Mouse (Mus musculus) kidney, embryonic 15.5 days (tissue): Measurements from ENCODE around the gene 4930595D18Rik. TPM values are rescaled to one million over a fixed set of nuclear protein-coding genes. Genes with fewer than 3 reads are reported as not detected.

Source experiments
- ATAC-seq: fragments of 200-750 bp; cut with Nextera tagmentation; replicated peaks from 2 replicates; pipeline ENCODE4 v1.8.0; 2017; ENCODE audit warnings: moderate TSS enrichment; ENCODE audit not compliant: low FRiP score
- H3K27ac ChIP-seq: fragments of 300-500 bp; sonication (generic); 2 replicates; pipeline ENCODE4 v1.5.1; 2015; ENCODE audit warnings: mild to moderate bottlenecking, inconsistent platforms
- H3K27me3 ChIP-seq: fragments of 300-500 bp; sonication (generic); 2 replicates; pipeline ENCODE4 v1.6.1; 2015; ENCODE audit warnings: inconsistent platforms
- H3K36me3 ChIP-seq: fragments of 300-500 bp; sonication (generic); 2 replicates; pipeline ENCODE4 v1.6.1; 2015; ENCODE audit warnings: inconsistent platforms
- H3K4me1 ChIP-seq: fragments of 300-500 bp; sonication (generic); 2 replicates; pipeline ENCODE4 v1.6.1; 2015; ENCODE audit warnings: inconsistent platforms
- H3K4me2 ChIP-seq: fragments of 300-500 bp; sonication (generic); 2 replicates; pipeline ENCODE4 v1.6.1; 2015; ENCODE audit warnings: moderate library complexity, mild to moderate bottlenecking, inconsistent platforms
- H3K4me3 ChIP-seq: fragments of 300-500 bp; sonication (generic); replicated peaks from 2 replicates; pipeline ENCODE4 v1.5.1; 2015; ENCODE audit warnings: mild to moderate bottlenecking, inconsistent platforms
- H3K9ac ChIP-seq: fragments of 300-500 bp; sonication (generic); 2 replicates; pipeline ENCODE4 v1.6.1; 2015; ENCODE audit warnings: mild to moderate bottlenecking, inconsistent platforms
- H3K9me3 ChIP-seq: fragments of 300-500 bp; sonication (generic); replicated peaks from 2 replicates; pipeline ENCODE4 v1.6.1; 2016; ENCODE audit warnings: inconsistent platforms
- WGBS: fragments of 180-500 bp; shearing (Covaris S2); methylation state at CpG from one replicate; pipeline ENCODE4 v1.1.7; 2015; ENCODE audit warnings: mixed read lengths; 5-methylcytosine and 5-hydroxymethylcytosine counted together
- polyA plus RNA-seq: library from polyadenylated mRNA; unstranded; fragments of >200 nt; fragmentation: Nextera tagmentation; extraction: Ambion mirVana; gene quantifications from 2 replicates; pipeline ENCODE4 v1.2.1, GENCODE M21; 2015

Gene 4930595D18Rik
- polyA plus RNA-seq = not detected in 2 replicates

GRCm38 (mm10) chr12:111184476-111184875, at the start of gene 4930595D18Rik:
4930595D18Rik (minus strand) TSS chr12:111184491.
- no peak within 1 kb of the TSS for H3K27ac ChIP-seq
- no peaks in the 10 kb centered on the region for H3K9me3 ChIP-seq
- no peak within 1 kb of the TSS for H3K4me2 ChIP-seq
- 76% methylated on average over 5 of the region's 5 CpGs for WGBS
- H3K9ac ChIP-seq = no peak within 1 kb of the TSS
- H3K36me3 ChIP-seq = 0 out of 2 replicates have a peak, but pooled peaks cover 3% of the 10 kb centered on the region
- H3K4me3 ChIP-seq = no peak within 1 kb of the TSS
- H3K4me1 ChIP-seq = peaks cover 6% of the 10 kb centered on the region; the same call in 1 of the 2 replicates
- H3K27me3 ChIP-seq = no peaks in the 10 kb centered on the region
- ATAC-seq = no peak

- 87% methylated on average over 4 of the region's 4 CpGs for whole genome bisulfite sequencing
- peaks cover 16% of the 10 kb centered on the region for H3K4me1 ChIP-seq
- peaks cover 20% of the 10 kb centered on the region; the same call in 1 of the 2 replicates for H3K36me3 ChIP-seq
- no peak for ATAC-seq
- no peak overlapping the region for H3K4me3 ChIP-seq
- no peak overlapping the region for H3K27ac ChIP-seq
- H3K9ac ChIP-seq = no peak overlapping the region
- no peaks in the 10 kb centered on the region for H3K9me3 ChIP-seq
- H3K4me2 ChIP-seq = no peak overlapping the region
- H3K27me3 ChIP-seq = no peaks in the 10 kb centered on the region
Observed at GRCm38 (mm10) chr12:111233798-111234197, 49.5 kb upstream of the 4930595D18Rik start.

GRCm38 (mm10) chr12:111230793-111231192, 46.5 kb upstream of the 4930595D18Rik start:
- 90% methylated on average over 2 of the region's 2 CpGs for WGBS
- no peaks in the 10 kb centered on the region for H3K27me3 ChIP-seq
- no peak overlapping the region for H3K4me3 ChIP-seq
- no peaks in the 10 kb centered on the region for H3K9me3 ChIP-seq
- no peak for ATAC-seq
- no peaks in the 10 kb centered on the region for H3K4me1 ChIP-seq
- H3K4me2 ChIP-seq = no peak overlapping the region
- H3K9ac ChIP-seq = no peak overlapping the region
- no peak overlapping the region for H3K27ac ChIP-seq
- H3K36me3 ChIP-seq = peaks cover 21% of the 10 kb centered on the region; the same call in 1 of the 2 replicates

- peaks cover 14% of the 10 kb centered on the region; the same call in 1 of the 2 replicates for H3K36me3 ChIP-seq
- no peak overlapping the region for H3K27ac ChIP-seq
- H3K4me1 ChIP-seq = no peaks in the 10 kb centered on the region
- 95% methylated on average over 5 of the region's 5 CpGs for WGBS
- ATAC-seq = no peak
- H3K4me2 ChIP-seq = no peak overlapping the region
- H3K4me3 ChIP-seq = no peak overlapping the region
- H3K9ac ChIP-seq = no peak overlapping the region
- no peaks in the 10 kb centered on the region for H3K9me3 ChIP-seq
- no peaks in the 10 kb centered on the region for H3K27me3 ChIP-seq
Observed at GRCm38 (mm10) chr12:111228488-111228887, 44.2 kb upstream of the 4930595D18Rik start.

- H3K27ac ChIP-seq = no peak overlapping the region
- H3K4me2 ChIP-seq = no peak overlapping the region
- no peak for ATAC-seq
- 72% methylated on average over 4 of the region's 4 CpGs for WGBS
- H3K9me3 ChIP-seq = no peaks in the 10 kb centered on the region
- no peaks in the 10 kb centered on the region for H3K4me1 ChIP-seq
- H3K27me3 ChIP-seq = no peaks in the 10 kb centered on the region
- no peak overlapping the region for H3K9ac ChIP-seq
- no peak overlapping the region for H3K4me3 ChIP-seq
- H3K36me3 ChIP-seq = peaks cover 25% of the 10 kb centered on the region
Observed at GRCm38 (mm10) chr12:111227410-111227809, 43.1 kb upstream of the 4930595D18Rik start.

GRCm38 (mm10) chr12:111225197-111225780, 41.0 kb upstream of the 4930595D18Rik start:
- WGBS = 72% methylated on average over 10 of the region's 10 CpGs
- Histone ChIP-seq H3K9ac (no peak overlapping the region), H3K27me3 (no peaks in the 10 kb centered on the region), H3K36me3 (peaks cover 42% of the 10 kb centered on the region), H3K4me3 (no peak overlapping the region), H3K27ac (no peak overlapping the region), H3K4me1 (no peaks in the 10 kb centered on the region), H3K4me2 (no peak overlapping the region), H3K9me3 (no peaks in the 10 kb centered on the region)
- ATAC-seq = no peak

GRCm38 (mm10) chr12:111218867-111219266, 34.6 kb upstream of the 4930595D18Rik start:
- Histone ChIP-seq H3K27ac (no peak overlapping the region), H3K36me3 (peaks cover 34% of the 10 kb centered on the region), H3K4me3 (no peak overlapping the region), H3K9me3 (0 out of 2 replicates have a peak, but pooled peaks cover 3% of the 10 kb centered on the region), H3K9ac (no peak overlapping the region), H3K4me1 (no peaks in the 10 kb centered on the region), H3K4me2 (no peak overlapping the region), H3K27me3 (no peaks in the 10 kb centered on the region)
- ATAC-seq = no peak
- WGBS = 95% methylated on average over 6 of the region's 6 CpGs

GRCm38 (mm10) chr12:111211729-111212128, 27.4 kb upstream of the 4930595D18Rik start:
- Histone ChIP-seq H3K4me3 (no peak overlapping the region), H3K27me3 (no peaks in the 10 kb centered on the region), H3K4me2 (no peak overlapping the region), H3K9me3 (no peaks in the 10 kb centered on the region), H3K36me3 (no peaks in the 10 kb centered on the region), H3K4me1 (no peaks in the 10 kb centered on the region), H3K27ac (no peak overlapping the region), H3K9ac (no peak overlapping the region)
- 83% methylated on average over 5 of the region's 5 CpGs for WGBS
- ATAC-seq = no peak

GRCm38 (mm10) chr12:111207641-111208040, 23.4 kb upstream of the 4930595D18Rik start:
- WGBS = 87% methylated on average over 3 of the region's 3 CpGs
- no peak overlapping the region for H3K27ac ChIP-seq
- H3K4me1 ChIP-seq = no peaks in the 10 kb centered on the region
- no peak overlapping the region for H3K4me2 ChIP-seq
- no peak for ATAC-seq
- H3K4me3 ChIP-seq = no peak overlapping the region
- H3K9me3 ChIP-seq = no peaks in the 10 kb centered on the region
- no peaks in the 10 kb centered on the region for H3K36me3 ChIP-seq
- H3K9ac ChIP-seq = no peak overlapping the region
- H3K27me3 ChIP-seq = no peaks in the 10 kb centered on the region

GRCm38 (mm10) chr12:111203945-111204344, 19.7 kb upstream of the 4930595D18Rik start:
- no peak for ATAC-seq
- Histone ChIP-seq H3K9ac (no peak overlapping the region), H3K4me3 (no peak overlapping the region), H3K4me2 (no peak overlapping the region), H3K4me1 (no peaks in the 10 kb centered on the region), H3K36me3 (no peaks in the 10 kb centered on the region), H3K27ac (no peak overlapping the region), H3K27me3 (no peaks in the 10 kb centered on the region), H3K9me3 (no peaks in the 10 kb centered on the region)
- 61% methylated on average over 3 of the region's 3 CpGs for WGBS

- Histone ChIP-seq H3K9me3 (no peaks in the 10 kb centered on the region), H3K4me1 (no peaks in the 10 kb centered on the region), H3K27me3 (no peaks in the 10 kb centered on the region), H3K9ac (no peak overlapping the region), H3K4me3 (no peak overlapping the region), H3K27ac (no peak overlapping the region), H3K36me3 (no peaks in the 10 kb centered on the region), H3K4me2 (no peak overlapping the region)
- ATAC-seq = no peak
- WGBS = 67% methylated on average over 10 of the region's 10 CpGs
Observed at GRCm38 (mm10) chr12:111203076-111203475, 18.8 kb upstream of the 4930595D18Rik start.

GRCm38 (mm10) chr12:111196548-111196947, 12.3 kb upstream of the 4930595D18Rik start:
- Histone ChIP-seq H3K9ac (no peak overlapping the region), H3K36me3 (0 out of 2 replicates have a peak, but pooled peaks cover 4% of the 10 kb centered on the region), H3K9me3 (no peaks in the 10 kb centered on the region), H3K4me1 (peaks cover 24% of the 10 kb centered on the region), H3K4me2 (no peak overlapping the region), H3K27ac (no peak overlapping the region), H3K4me3 (no peak overlapping the region), H3K27me3 (no peaks in the 10 kb centered on the region)
- 59% methylated on average over 4 of the region's 4 CpGs for WGBS
- ATAC-seq = no peak
